Mouse (Mus musculus) erythroblast, embryonic 14.5 days (primary cell): ENCODE results near the gene Ap2a2.
"Not testable (repeated sequence)": the region's sequence is repeated elsewhere in the genome, so short reads cannot be mapped to it uniquely, and the experiment has no call there.

Experiments
- GATA1 ChIP-seq: IDR thresholded peaks from 2 replicates; pipeline ENCODE4 v1.6.1; 2012; ENCODE audit warnings: low read length, inconsistent platforms, mixed read lengths
- TAL1 ChIP-seq: IDR thresholded peaks from 3 replicates; pipeline ENCODE4 v1.6.1; 2012; ENCODE audit warnings: low read length, inconsistent platforms, mixed read lengths

DNA sequence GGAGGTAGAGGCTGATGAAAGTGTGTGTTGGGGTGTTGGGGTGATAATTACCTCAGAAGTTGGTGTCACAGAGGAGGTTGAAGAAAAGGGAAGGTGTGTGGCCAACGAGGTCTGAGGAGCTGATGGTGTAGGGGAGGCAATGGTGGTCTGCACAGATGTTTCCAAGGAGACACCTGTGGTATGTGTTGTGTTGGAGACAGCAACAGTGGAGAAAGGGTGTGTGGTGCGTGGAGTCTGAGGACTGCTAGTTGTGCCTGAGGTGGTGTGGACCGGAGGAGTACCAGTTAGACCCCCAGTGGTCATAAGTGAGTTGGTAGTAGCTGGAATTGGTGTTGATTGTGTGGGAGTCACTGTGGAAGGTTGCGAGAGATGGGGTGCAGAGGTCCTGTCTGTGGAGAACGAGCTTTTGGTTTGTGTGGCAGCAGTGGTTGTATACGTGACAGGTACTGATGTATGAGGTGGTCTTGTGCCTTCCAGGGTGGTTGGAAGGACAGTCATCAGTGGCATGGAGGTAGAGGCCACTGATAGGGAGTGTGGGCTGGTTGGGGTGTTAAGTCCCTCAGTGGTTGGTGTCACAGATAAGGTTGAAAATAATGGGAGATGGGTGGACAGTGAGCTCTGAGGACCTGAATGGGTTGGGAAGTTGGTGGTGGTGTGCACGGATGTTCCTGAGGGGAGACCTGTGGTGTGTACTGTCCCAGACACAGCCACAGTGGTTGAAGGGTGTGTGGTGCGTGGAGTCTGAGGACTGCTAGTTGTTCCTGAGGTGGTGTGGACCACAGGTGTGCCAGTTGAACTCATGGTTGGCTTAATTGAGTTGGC lies 76.8 kb downstream of the Ap2a2 start:
- TF ChIP-seq GATA1, TAL1: not testable (repeated sequence)
